Mouse (Mus musculus) kidney, postnatal 14 days (tissue): ENCODE data around the gene Msh3.

ENCODE experiments used
- DNase-seq: peaks from one replicate; pipeline ENCODE4 v3.0.0; 2022; ENCODE audit warnings: mixed read lengths

Gene Msh3

GRCm38 (mm10) chr13:92328000-92328399, 26.8 kb downstream of the Msh3 start:
- DNase-seq, result no peak

GRCm38 (mm10) chr13:92326030-92326429, 28.8 kb downstream of the Msh3 start:
- no peak for DNase-seq

- no peak for DNase-seq
These were observed 34.0 kb downstream of the Msh3 start for GRCm38 (mm10) chr13:92320770-92321169.

- no peak for DNase-seq
These were observed 40.2 kb downstream of the Msh3 start for GRCm38 (mm10) chr13:92314613-92315012.

GRCm38 (mm10) chr13:92305680-92306079, 49.1 kb downstream of the Msh3 start, which contains the start of gene Gm20379:
Gene Gm20379, plus strand, starts transcription at chr13:92305980.
- DNase-seq, result no peak

GRCm38 (mm10) chr13:92304291-92304690, 50.5 kb downstream of the Msh3 start:
- no peak for DNase-seq

GRCm38 (mm10) chr13:92303062-92303948, 51.5 kb downstream of the Msh3 start:
- no peak for DNase-seq

- no peak for DNase-seq
These were observed 52.3 kb downstream of the Msh3 start for GRCm38 (mm10) chr13:92302466-92302865.

- DNase-seq, result peak; percentile 13
These were observed 53.0 kb downstream of the Msh3 start for GRCm38 (mm10) chr13:92301754-92302153.

GRCm38 (mm10) chr13:92299522-92299921, 55.3 kb downstream of the Msh3 start:
- DNase-seq, result no peak

- no peak for DNase-seq
These were observed 57.8 kb downstream of the Msh3 start for GRCm38 (mm10) chr13:92297021-92297420.

- no peak for DNase-seq
These were observed 58.3 kb downstream of the Msh3 start for GRCm38 (mm10) chr13:92296490-92296889.

GRCm38 (mm10) chr13:92293883-92294282, 60.9 kb downstream of the Msh3 start:
- no peak for DNase-seq

GRCm38 (mm10) chr13:92291605-92292004, 63.2 kb downstream of the Msh3 start:
- DNase-seq, result peak; percentile 38

- no peak for DNase-seq
These were observed 77.8 kb downstream of the Msh3 start for GRCm38 (mm10) chr13:92277027-92277426.

- no peak for DNase-seq
These were observed 79.5 kb downstream of the Msh3 start for GRCm38 (mm10) chr13:92275292-92275691.

- peak; percentile 87 for DNase-seq
These were observed 80.3 kb downstream of the Msh3 start for GRCm38 (mm10) chr13:92274274-92275198.

- no peak for DNase-seq
These were observed 87.7 kb downstream of the Msh3 start for GRCm38 (mm10) chr13:92267076-92267475.

- no peak for DNase-seq
These were observed 91.2 kb downstream of the Msh3 start for GRCm38 (mm10) chr13:92263566-92263965.

- DNase-seq, result no peak
These were observed 93.5 kb downstream of the Msh3 start for GRCm38 (mm10) chr13:92261329-92261728.

- no peak for DNase-seq
These were observed 99.3 kb downstream of the Msh3 start for GRCm38 (mm10) chr13:92255480-92255879.

- no peak for DNase-seq
These were observed 101.0 kb downstream of the Msh3 start for GRCm38 (mm10) chr13:92253850-92254249.

- no peak for DNase-seq
These were observed 102.5 kb downstream of the Msh3 start for GRCm38 (mm10) chr13:92252331-92252730.
